Mouse (Mus musculus): ENCODE results near the gene Gm20890. TPM values are rescaled to one million over a fixed set of nuclear protein-coding genes. Genes with fewer than 3 reads are reported as not detected.

Gm20890 gene
- polyA plus RNA-seq (2012; rRNA removed) = not detected in 2 replicates

DNA sequence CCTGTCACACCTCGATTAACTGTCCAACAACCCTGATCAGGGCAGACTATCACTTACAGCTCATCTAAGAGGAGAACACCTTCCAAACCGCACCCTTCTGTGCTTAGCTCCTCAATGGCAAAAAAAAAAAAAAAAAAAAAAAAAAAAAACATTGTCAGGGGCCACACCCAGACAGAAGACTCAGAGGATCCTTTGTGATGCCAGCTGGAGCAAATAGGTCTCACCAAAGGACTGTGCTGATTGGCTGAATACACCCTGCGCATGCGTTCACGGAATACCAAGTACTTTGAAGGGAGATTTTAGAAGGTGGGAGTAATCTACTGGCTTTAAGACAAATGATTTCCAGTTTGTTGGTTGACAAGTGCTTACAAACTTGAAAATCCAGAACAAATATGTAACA, at the start of gene Gm20890:
Gm20890 (minus strand) TSS at position 101 of the 400 bp plus-strand sequence.

Measured in colon, adult 2 months (tissue).